Mouse (Mus musculus) 3T3-L1 (cell line): Measurements from ENCODE around the gene Afap1.

Source experiments
- DNase-seq: peaks from one replicate; pipeline ENCODE4 v3.0.0-alpha.2; 2015; ENCODE audit warnings: low read depth, low spot score

Afap1 gene

DNA sequence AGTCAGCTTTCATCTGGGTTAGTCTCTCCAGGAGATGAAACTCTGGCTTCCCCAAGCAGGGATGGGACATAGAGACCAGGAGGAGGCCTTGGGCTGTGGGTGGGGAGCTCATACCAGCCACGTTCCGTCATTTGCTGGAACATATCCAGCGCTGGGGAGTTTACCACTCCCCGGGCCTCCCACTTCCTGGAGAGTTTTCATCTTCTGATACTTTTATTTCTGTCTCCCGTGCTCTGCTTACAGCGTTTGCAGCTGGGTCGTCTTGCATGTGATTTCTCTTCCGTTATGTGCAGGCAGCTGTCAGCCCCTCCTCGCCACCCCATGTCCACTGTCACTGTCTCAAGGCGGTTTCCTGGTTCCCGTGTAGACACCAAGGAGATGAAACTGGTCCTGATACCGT lies 80.7 kb downstream of the Afap1 start:
- peak; percentile 97 for DNase-seq

DNA sequence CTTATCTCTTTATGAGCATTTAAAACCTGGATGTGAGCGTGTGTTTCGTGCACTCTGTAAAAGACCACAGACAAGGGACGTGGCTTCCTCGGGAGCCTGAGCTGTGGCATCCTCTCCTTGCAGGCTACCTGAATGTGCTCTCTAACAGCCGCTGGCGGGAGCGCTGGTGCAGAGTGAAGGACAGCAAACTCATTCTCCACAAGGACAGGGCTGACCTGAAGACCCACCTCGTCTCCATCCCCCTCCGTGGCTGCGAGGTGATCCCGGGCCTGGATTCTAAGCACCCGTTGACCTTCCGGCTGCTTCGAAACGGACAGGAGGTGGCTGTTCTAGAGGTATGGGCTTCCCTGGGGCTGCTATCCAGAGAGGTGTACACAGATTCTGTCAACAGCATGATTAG lies 81.1 kb downstream of the Afap1 start:
- DNase-seq = no peak

DNA sequence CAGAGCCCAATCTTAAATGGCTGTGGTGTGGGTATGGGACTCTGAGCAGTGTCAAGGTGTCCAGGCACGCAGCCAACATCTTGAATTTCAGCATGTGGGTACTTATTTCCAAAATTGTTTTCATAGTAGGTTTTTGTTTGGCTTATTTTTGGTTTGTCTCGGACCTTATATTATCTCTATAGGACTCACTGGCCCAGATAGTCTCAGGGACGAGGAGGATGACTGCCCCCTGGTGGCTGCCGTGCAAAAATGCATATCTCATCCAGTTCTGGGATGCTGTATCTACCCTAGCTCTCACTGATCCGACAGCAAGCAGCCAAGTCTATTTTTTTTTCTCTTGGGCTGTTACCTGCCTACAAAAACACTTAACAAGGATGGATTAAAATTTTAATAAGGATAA lies 82.6 kb downstream of the Afap1 start:
- peak; percentile 86 for DNase-seq

DNA sequence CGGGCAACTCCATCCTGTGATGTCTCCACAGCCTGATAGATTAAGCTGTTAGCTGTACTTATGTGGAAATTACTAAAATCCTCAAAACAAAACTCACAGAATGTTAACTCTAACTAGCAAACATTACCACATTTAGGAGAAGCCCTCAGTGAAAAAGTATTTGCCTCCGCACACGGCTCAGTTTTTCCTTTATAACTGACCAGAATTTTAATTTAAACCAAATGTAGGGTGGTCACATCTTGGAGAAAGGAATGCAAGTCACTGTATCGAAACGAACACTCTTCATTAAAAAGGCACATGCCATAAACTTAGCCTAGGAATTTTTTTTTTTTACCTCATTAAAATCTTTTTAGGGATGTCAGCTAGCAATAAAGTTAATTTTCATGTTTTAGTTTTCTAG lies 87.4 kb downstream of the Afap1 start:
- peak; percentile 18 for DNase-seq

GRCm38 (mm10) chr5:35981341-35981740 lies 88.2 kb downstream of the Afap1 start:
- DNase-seq = peak; percentile 73

GRCm38 (mm10) chr5:35981976-35982375 lies 88.9 kb downstream of the Afap1 start:
- DNase-seq = peak; percentile 87

DNA sequence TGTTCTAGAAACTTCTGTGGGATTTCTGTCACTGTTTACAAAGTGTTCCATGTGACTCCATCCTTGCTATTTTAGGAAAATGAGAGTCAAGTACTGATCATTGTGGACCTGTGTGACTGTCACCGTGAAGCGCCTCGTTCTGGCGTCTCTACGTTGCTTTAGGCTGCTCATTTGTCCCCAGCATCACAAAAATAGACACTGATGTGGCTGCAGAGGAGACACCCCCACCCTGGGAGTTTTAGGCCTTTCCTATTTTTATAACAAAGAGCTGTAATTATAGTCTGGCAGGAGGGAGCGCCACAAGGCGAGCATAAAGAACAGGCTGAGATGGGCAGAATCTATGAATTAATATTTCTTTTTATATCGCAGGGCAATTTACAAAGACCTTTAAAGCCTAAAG lies 92.5 kb downstream of the Afap1 start:
- no peak for DNase-seq

DNA sequence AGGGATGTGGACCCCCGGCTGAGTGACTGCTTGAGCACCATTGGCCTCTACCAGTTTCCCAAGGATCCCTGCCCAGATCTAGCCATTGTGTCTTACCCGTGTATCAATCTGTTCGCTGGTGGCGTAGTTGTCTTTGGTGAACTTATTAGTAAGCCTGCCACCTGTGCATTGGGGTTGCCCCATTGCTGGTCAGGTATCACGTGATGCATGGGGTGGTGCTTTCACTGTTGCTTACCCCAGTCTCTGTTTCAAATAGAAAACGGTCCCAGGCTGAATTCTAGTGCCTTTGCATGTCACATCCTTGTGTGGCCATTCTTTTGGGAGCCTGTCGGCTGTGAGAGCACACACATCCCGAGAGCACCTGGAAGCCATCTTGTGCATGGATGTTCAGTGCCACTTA lies 95.0 kb downstream of the Afap1 start:
- DNase-seq = no peak

DNA sequence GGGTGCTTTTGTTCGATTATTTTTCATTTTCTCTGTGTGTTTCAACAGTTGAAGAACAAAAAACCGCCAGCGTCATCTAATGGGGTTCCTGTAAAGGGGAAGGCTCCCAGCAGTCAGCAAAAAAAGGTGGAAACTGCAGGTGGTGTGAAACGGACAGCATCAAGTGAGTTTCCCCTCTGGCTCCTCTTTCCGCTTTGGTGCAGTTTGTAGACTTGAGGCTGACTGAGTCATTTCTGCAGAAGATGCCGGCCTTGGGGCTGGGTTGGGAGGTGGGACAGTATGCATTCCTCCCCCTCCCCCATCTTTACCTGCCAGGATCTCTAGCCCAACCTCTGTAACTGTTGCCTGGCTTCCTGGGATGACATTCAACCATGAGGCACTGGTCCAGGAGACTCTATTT lies 96.4 kb downstream of the Afap1 start:
- no peak for DNase-seq

DNA sequence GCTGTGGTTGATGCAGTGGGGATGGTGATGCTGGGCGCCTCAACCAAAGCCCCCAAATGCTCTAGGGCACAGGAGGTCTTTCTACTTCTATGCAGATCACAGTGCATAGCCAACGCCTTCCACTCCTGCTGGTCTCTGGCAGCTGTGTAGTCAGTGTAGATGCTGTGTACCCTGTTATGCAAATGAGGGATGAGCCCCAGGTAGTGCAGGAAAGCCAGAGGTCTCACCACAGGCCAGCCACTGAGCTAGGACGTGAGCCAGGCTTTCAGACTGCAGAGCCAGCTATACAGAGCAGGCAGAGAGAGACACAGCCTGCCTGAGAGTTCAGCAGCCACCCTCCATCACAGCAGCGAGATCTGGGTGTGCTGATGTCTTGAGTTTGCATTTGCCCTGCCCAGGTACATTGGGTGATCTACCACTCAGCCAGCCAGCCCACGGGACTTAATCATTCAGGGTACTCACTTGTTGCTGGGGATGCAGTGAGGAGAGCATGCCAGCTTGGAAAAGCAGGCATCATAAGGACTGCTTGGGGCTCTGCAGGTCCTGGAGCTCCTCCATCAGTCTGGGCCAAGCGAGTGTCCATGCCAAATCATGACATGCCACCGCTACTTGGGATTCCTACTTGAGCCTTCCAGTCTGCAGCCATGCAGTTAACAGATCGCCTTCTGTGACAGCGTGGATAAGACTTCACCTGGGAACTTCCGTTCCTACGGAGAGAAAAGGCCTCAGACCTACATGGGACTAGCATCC lies 97.0 kb downstream of the Afap1 start:
- no peak for DNase-seq

DNA sequence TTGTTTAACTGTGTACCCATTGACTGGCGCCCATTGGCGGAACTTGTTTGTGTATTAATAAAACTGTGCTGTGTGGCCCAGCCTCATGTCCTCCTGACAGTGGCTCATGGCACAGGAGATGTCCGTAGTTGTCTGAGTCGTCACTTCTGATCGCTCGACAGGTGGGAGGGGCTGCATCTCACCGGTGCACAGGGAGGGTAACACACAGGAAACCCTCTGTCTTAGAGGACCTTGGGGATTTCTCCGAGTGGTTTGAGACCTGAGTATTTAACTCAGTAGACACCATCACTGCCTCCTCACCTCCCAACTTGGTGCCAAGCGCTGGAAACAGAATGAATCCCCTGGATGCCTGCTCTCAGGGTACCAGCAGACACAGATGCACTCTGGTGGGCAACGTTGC lies 110.7 kb downstream of the Afap1 start:
- DNase-seq = no peak

- peak; percentile 5 for DNase-seq
These were observed 113.0 kb downstream of the Afap1 start for GRCm38 (mm10) chr5:36006106-36006505.

DNA sequence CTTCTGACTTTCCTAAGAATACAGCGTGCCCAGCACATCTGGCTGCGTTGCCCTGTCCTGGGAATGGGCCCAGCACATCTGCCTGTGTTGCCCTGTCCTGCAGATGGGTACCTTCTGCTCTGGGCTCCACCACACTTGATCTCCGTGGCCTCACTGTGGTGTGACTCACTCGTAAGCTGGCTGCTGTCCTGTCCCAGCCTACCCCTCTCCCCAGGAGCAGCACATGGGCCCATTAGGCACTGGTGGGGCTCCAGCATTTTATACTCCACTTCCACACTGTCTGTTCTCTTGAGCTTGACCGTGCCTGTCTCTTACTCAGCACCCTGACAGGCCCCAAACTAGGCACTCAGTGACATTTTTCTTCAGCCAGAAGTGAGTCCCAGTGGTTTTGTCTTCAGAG lies 113.5 kb downstream of the Afap1 start:
- DNase-seq = peak; percentile 81

- no peak for DNase-seq
These were observed 114.5 kb downstream of the Afap1 start for GRCm38 (mm10) chr5:36007649-36008048.

GRCm38 (mm10) chr5:36009405-36009804 lies 116.3 kb downstream of the Afap1 start:
- DNase-seq = no peak

DNA sequence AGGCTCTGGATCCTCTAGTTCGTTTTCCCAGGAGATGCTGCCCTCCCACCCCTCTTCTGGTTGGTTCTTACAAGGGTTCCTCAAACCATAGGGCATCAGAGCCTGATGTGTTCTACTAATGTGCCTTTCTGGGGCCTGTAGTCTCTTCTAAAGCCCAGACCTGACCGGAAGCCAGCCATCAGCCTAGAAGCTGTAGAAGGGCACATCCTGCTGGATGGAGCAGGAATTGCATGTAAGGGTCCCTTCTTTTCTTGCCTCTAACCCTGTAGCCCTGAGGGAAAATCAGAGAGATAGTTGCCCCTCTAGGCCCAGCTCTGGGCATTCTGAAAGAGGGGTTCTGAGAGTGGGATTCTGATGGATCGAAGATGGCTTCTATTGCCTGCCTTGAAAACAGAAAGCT lies 125.2 kb downstream of the Afap1 start:
- DNase-seq = peak; percentile 79

DNA sequence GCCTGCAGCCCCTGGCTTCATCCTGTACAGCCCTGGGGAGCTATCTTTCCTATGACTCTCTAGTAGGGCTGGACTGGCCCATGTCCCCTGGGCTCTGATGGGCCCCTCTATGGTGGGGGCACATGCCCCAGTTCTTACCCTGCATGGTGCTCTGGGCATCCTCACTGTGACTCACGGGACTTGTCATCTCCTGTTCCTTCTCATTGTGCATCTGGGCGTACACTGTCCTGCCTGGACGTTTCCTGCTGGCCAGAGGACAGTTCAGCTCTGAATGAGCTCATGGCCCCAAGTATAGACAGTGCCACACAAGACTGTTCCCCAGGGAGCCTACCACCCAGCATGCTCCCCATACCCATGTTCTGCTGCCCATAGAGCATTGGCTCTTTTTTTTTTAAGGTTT lies 128.0 kb downstream of the Afap1 start:
- no peak for DNase-seq

DNA sequence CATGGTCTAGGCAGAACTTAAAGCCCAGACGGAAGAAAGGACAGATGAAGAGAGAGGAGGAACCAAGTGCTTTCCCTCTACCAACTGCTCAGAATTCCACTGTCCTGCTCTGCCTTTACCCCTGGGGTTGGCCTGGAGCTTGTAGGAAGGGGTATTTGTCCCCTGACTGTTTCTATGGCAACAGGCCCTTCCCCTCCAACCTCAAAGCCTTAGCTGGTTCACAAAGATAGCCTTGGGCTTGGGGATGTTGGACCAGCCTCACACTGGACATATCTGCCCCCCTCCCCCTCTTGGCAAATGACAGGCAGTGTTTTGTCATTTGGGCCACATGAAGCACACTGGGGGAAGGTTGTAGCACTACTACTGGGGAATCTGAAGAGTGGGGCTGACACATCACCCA lies 129.2 kb downstream of the Afap1 start:
- no peak for DNase-seq

DNA sequence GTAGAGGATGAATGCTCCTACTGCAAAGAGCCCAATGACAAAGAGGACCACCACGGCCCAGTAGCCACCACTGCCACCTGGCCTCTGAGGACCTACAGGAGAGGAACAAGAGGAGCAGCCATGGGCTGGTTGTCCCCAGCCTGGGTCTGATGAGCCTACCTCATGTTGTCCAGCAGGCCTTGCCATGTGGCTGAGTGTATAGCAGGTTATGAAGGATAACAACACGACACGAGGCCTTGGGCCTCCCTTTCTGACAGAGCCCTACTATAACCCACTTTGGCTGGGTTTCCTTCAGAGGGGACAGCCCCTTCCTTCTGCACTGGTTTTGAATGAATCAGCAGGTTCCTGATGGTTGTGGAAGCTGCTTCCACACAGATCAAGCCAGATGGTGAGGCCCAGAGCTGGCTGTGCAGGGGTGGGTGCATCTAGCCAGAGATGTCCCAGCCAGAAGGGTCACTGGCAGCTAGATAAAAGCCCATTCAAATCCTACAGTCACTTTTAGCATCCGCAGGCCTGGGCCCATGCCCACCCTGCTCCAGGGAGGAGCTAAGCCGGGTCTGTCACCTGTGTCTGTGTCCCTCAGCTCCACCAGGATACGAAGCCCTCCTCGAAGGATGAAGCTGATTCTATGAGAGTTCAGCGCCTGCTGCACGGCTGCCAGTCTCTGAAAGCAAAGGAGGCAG lies 131.0 kb downstream of the Afap1 start:
- DNase-seq = no peak

- DNase-seq = no peak
These were observed 132.0 kb downstream of the Afap1 start for GRCm38 (mm10) chr5:36025076-36025475.

DNA sequence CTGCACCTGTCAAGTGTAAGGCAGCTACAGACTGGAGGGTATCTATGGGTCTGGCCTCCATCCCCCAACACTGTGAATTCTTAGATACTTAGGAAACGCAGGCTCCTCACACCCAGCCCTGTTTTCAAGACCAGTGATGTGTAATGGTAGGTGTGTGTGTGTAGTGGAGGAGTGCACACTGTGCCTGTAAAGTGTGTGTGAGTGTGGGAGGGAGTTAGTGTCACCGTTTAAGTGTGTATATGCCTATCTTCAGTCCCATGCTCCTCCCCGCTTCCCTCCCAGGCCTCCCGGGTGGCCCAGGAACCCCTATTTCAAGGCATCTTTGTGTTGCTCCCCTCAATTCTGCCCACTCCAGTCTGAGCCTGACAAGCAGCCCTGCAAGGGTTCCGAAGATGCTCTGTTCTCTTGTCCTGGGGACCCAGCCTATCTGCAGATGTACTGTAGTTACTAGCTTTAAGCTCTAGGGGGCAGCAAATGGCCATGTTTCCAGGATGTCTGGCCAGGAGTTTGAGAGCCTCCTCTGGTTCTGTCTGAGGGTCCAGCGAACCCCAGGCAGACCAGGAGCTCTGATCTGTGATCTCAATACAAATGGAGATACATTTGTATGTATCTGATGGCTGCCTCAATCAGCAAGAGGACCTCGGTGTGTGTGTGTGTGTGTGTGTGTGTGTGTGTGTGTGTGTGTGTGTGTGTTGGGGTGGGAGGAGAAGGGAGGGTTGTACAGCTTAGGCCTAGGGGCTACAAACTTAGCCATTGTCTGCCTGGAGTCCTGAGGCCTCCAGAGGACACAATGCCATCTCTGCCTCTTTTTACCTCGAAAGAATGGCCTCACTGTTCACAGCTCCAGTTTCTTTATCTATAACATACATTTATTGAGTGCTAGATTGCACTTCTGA lies 140.7 kb downstream of the Afap1 start:
- peak; percentile 87 for DNase-seq

- DNase-seq = no peak
These were observed 146.5 kb downstream of the Afap1 start for GRCm38 (mm10) chr5:36039596-36039995.
